Mouse (Mus musculus): ENCODE measurements around the gene Krt83. TPM values are rescaled to one million over a fixed set of nuclear protein-coding genes. Genes with fewer than 3 reads are reported as not detected.

Krt83 gene
- polyA plus RNA-seq, 1 experiment from 2014 or later: not detected

GRCm38 (mm10) chr15:101506896-101507758, 15.8 kb upstream of the Krt83 start:
- WGBS: 53% methylated on average over 14 of the region's 14 CpGs
- Histone ChIP-seq H3K36me3 (ENCODE audit: control insufficient read depth, insufficient read depth, low read length) (no peaks in the 10 kb centered on the region), H3K4me2 (ENCODE audit: low read length) (no peak overlapping the region), H3K27ac (ENCODE audit: low read depth, low read length) (no peak overlapping the region), H3K9me3 (ENCODE audit: control insufficient read depth, low read length) (no peaks in the 10 kb centered on the region), H3K4me1 (ENCODE audit: control insufficient read depth, insufficient read depth, low read depth, low read length) (no peaks in the 10 kb centered on the region), H3K27me3 (replicated peaks; ENCODE audit: control insufficient read depth, insufficient read depth, low read length) (no peaks in the 10 kb centered on the region), H3K9ac (ENCODE audit: low read depth, low read length) (no peak overlapping the region), H3K4me3 (ENCODE audit: low read length) (no peak overlapping the region)
- ATAC-seq: no peak

GRCm38 (mm10) chr15:101497181-101497580, 5.9 kb upstream of the Krt83 start:
- ATAC-seq: no peak
- Histone ChIP-seq H3K36me3 (ENCODE audit: control insufficient read depth, insufficient read depth, low read length) (no peaks in the 10 kb centered on the region), H3K9ac (ENCODE audit: low read depth, low read length) (no peak overlapping the region), H3K27ac (ENCODE audit: low read depth, low read length) (no peak overlapping the region), H3K27me3 (replicated peaks; ENCODE audit: control insufficient read depth, insufficient read depth, low read length) (no peaks in the 10 kb centered on the region), H3K4me1 (ENCODE audit: control insufficient read depth, insufficient read depth, low read depth, low read length) (no peaks in the 10 kb centered on the region), H3K4me3 (ENCODE audit: low read length) (no peak overlapping the region), H3K4me2 (ENCODE audit: low read length) (no peak overlapping the region), H3K9me3 (ENCODE audit: control insufficient read depth, low read length) (no peaks in the 10 kb centered on the region)
- WGBS: 83% methylated on average over 2 of the region's 2 CpGs

DNA sequence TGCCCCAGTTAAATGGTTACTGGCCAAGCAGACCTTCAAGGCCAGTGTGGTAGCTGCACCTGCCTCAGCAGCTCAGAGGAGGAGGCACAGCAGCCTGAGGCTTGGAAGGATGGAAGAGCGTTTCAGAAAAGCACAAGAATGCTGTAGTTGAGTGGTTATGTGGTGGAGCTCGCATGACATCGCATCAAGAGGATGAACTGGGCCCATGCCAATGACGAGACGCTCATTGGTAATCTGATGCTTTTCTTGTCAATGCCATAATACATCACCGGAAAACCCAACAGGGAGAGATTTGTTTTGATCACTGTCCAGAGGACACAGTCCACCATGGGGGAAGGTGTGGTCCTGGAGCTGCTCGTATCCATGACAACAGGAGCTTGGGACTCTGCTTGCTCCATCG, 4.0 kb upstream of the Krt83 start:
- no peaks in the 10 kb centered on the region for H3K36me3 ChIP-seq (ENCODE audit: control insufficient read depth, insufficient read depth, low read length)
- no peak for ATAC-seq
- H3K9ac ChIP-seq (ENCODE audit: low read depth, low read length): no peak overlapping the region
- 84% methylated on average over 8 of the region's 8 CpGs for WGBS
- H3K9me3 ChIP-seq (ENCODE audit: control insufficient read depth, low read length): no peaks in the 10 kb centered on the region
- no peak overlapping the region for H3K4me3 ChIP-seq (ENCODE audit: low read length)
- H3K27ac ChIP-seq (ENCODE audit: low read depth, low read length): no peak overlapping the region
- H3K4me2 ChIP-seq (ENCODE audit: low read length): no peak overlapping the region
- H3K4me1 ChIP-seq (ENCODE audit: control insufficient read depth, insufficient read depth, low read depth, low read length): no peaks in the 10 kb centered on the region
- no peaks in the 10 kb centered on the region for H3K27me3 ChIP-seq (replicated peaks; ENCODE audit: control insufficient read depth, insufficient read depth, low read length)

DNA sequence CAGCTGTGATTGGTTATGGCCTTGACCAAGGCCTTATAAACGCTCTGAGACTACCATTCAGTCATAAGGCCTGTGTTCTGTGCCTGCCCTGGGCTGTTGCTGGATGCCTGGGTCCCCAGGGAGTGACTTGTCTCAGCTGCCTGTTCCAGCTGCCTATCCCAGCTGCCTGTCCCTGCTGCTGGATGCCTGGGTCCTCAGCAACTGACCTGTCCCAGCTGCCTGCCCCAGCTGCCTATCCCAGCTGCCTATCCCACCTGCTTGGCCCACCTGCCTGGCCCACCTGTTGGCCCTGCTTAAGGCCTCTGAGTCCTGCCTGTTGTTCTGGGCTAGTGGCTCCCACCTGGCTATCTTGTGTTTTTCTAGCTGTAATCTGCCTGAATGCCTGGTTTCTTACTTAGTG, 2.9 kb upstream of the Krt83 start:
- H3K4me1 ChIP-seq (ENCODE audit: control insufficient read depth, insufficient read depth, low read depth, low read length): no peaks in the 10 kb centered on the region
- H3K9me3 ChIP-seq (ENCODE audit: control insufficient read depth, low read length): no peaks in the 10 kb centered on the region
- ATAC-seq: no peak
- H3K4me2 ChIP-seq (ENCODE audit: low read length): no peak overlapping the region
- no peak overlapping the region for H3K9ac ChIP-seq (ENCODE audit: low read depth, low read length)
- 50% methylated on average over 1 of the region's 1 CpGs for WGBS
- no peaks in the 10 kb centered on the region for H3K27me3 ChIP-seq (replicated peaks; ENCODE audit: control insufficient read depth, insufficient read depth, low read length)
- H3K27ac ChIP-seq (ENCODE audit: low read depth, low read length): no peak overlapping the region
- no peaks in the 10 kb centered on the region for H3K36me3 ChIP-seq (ENCODE audit: control insufficient read depth, insufficient read depth, low read length)
- no peak overlapping the region for H3K4me3 ChIP-seq (ENCODE audit: low read length)

DNA sequence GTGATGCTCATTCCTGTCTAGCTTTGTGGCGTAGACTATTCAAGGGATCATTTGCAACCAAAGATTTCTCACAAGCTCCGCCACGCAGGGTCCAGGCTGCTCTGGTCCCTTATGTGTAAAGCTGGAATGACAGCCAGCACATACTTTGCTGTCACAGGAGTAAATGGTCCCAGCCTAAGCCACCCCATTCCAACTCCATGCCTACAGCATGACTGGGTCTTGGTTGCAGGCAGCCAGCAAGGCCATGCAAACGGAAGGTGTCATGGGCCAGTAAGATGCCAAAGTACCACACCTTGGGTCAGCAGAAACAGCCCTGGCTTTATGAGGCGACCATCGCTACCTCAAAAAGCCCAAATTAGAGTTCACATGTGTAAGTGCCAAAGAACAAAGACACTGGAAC, 2.4 kb upstream of the Krt83 start:
- H3K9ac ChIP-seq (ENCODE audit: low read depth, low read length): no peak overlapping the region
- no peak overlapping the region for H3K4me2 ChIP-seq (ENCODE audit: low read length)
- no peaks in the 10 kb centered on the region for H3K27me3 ChIP-seq (replicated peaks; ENCODE audit: control insufficient read depth, insufficient read depth, low read length)
- no peak overlapping the region for H3K27ac ChIP-seq (ENCODE audit: low read depth, low read length)
- ATAC-seq: no peak
- WGBS: 97% methylated on average over 6 of the region's 6 CpGs
- no peaks in the 10 kb centered on the region for H3K9me3 ChIP-seq (ENCODE audit: control insufficient read depth, low read length)
- no peak overlapping the region for H3K4me3 ChIP-seq (ENCODE audit: low read length)
- H3K4me1 ChIP-seq (ENCODE audit: control insufficient read depth, insufficient read depth, low read depth, low read length): no peaks in the 10 kb centered on the region
- H3K36me3 ChIP-seq (ENCODE audit: control insufficient read depth, insufficient read depth, low read length): no peaks in the 10 kb centered on the region

DNA sequence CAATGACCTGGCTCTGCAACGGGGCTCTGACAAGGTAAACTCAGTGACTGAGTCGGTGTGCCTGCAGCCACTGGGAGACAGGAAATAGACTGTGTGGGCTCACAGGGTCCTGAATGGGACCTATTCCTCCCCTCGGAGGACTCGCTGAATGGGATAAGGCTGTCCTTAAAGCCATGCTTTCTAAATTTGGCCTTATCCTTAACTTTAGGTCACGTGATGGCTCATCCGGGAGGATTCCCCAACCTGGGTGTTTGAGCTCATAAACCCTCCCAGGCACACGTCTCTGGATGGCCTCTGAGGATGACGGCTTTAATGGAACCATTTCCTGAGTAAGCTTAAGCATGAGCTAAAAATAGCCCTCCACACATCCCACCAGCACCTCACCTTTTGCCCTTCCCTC, 1.4 kb upstream of the Krt83 start:
- Histone ChIP-seq H3K4me3 (ENCODE audit: low read length) (no peak overlapping the region), H3K4me1 (ENCODE audit: control insufficient read depth, insufficient read depth, low read depth, low read length) (no peaks in the 10 kb centered on the region), H3K27ac (ENCODE audit: low read depth, low read length) (no peak overlapping the region), H3K36me3 (ENCODE audit: control insufficient read depth, insufficient read depth, low read length) (no peaks in the 10 kb centered on the region), H3K27me3 (replicated peaks; ENCODE audit: control insufficient read depth, insufficient read depth, low read length) (no peaks in the 10 kb centered on the region), H3K4me2 (ENCODE audit: low read length) (no peak overlapping the region), H3K9me3 (ENCODE audit: control insufficient read depth, low read length) (no peaks in the 10 kb centered on the region), H3K9ac (ENCODE audit: low read depth, low read length) (no peak overlapping the region)
- ATAC-seq: no peak
- WGBS: 72% methylated on average over 8 of the region's 8 CpGs

- H3K4me3 ChIP-seq (ENCODE audit: low read length): no peak overlapping the region
- WGBS: 76% methylated on average over 11 of the region's 11 CpGs
Observed at GRCm38 (mm10) chr15:101485911-101486635, 5.2 kb downstream of the Krt83 start.

GRCm38 (mm10) chr15:101484939-101485338, 6.4 kb downstream of the Krt83 start:
- Histone ChIP-seq H3K4me2 (ENCODE audit: low read length) (no peak overlapping the region), H3K36me3 (ENCODE audit: control insufficient read depth, insufficient read depth, low read length) (no peaks in the 10 kb centered on the region), H3K4me3 (ENCODE audit: low read length) (no peak overlapping the region), H3K9ac (ENCODE audit: low read depth, low read length) (no peak overlapping the region), H3K27me3 (replicated peaks; ENCODE audit: control insufficient read depth, insufficient read depth, low read length) (no peaks in the 10 kb centered on the region), H3K9me3 (ENCODE audit: control insufficient read depth, low read length) (no peaks in the 10 kb centered on the region), H3K27ac (ENCODE audit: low read depth, low read length) (no peak overlapping the region), H3K4me1 (ENCODE audit: control insufficient read depth, insufficient read depth, low read depth, low read length) (no peaks in the 10 kb centered on the region; the same call in 1 of the 2 replicates)
- ATAC-seq: no peak
- WGBS: 67% methylated on average over 1 of the region's 1 CpGs

More at GRCm38 (mm10) chr15:101485911-101486635, 5.2 kb downstream of the Krt83 start:
- H3K9me3 ChIP-seq (ENCODE audit: control insufficient read depth, low read length): no peaks in the 10 kb centered on the region
- no peaks in the 10 kb centered on the region; the same call in 1 of the 2 replicates for H3K4me1 ChIP-seq (ENCODE audit: control insufficient read depth, insufficient read depth, low read depth, low read length)
- H3K27ac ChIP-seq (ENCODE audit: low read depth, low read length): no peak overlapping the region
- no peaks in the 10 kb centered on the region for H3K36me3 ChIP-seq (ENCODE audit: control insufficient read depth, insufficient read depth, low read length)
- ATAC-seq: no peak
- H3K27me3 ChIP-seq (replicated peaks; ENCODE audit: control insufficient read depth, insufficient read depth, low read length): no peaks in the 10 kb centered on the region
- H3K9ac ChIP-seq (ENCODE audit: low read depth, low read length): no peak overlapping the region
- H3K4me2 ChIP-seq (ENCODE audit: low read length): no peak overlapping the region

- Histone ChIP-seq H3K4me1 (ENCODE audit: control insufficient read depth, insufficient read depth, low read depth, low read length) (peaks cover 10% of the 10 kb centered on the region), H3K4me2 (ENCODE audit: low read length) (no peak overlapping the region), H3K27me3 (replicated peaks; ENCODE audit: control insufficient read depth, insufficient read depth, low read length) (no peaks in the 10 kb centered on the region), H3K9ac (ENCODE audit: low read depth, low read length) (no peak overlapping the region), H3K9me3 (ENCODE audit: control insufficient read depth, low read length) (no peaks in the 10 kb centered on the region), H3K27ac (ENCODE audit: low read depth, low read length) (no peak overlapping the region), H3K4me3 (ENCODE audit: low read length) (no peak overlapping the region), H3K36me3 (ENCODE audit: control insufficient read depth, insufficient read depth, low read length) (no peaks in the 10 kb centered on the region)
- WGBS: 72% methylated on average over 1 of the region's 1 CpGs
- no peak for ATAC-seq
Observed at GRCm38 (mm10) chr15:101483646-101484045, 7.7 kb downstream of the Krt83 start.
